Mouse (Mus musculus): Measurements from ENCODE around the gene Hoxd12. TPM values are rescaled to one million over a fixed set of nuclear protein-coding genes. Genes with fewer than 3 reads are reported as not detected.

Hoxd12 gene
- total RNA-seq, 2 experiments from 2014 or later: not detected

- Histone ChIP-seq H3K4me3 (no peak overlapping the region), H3K27ac (no peak overlapping the region)
- TF ChIP-seq CTCF (IDR thresholded peaks at IDR 0.05): no peak
- intact Hi-C loops (cut with DNase I): no loop called here
- no peak for DNase-seq (ENCODE audit: extremely low spot score in 1 of 2, low spot score in 2 of 2)
Observed at GRCm38 (mm10) chr2:74667191-74667841, 7.5 kb upstream of the Hoxd12 start.

GRCm38 (mm10) chr2:74667842-74668357, 6.9 kb upstream of the Hoxd12 start, which contains the start of gene Hoxd13:
Gene Hoxd13, plus strand, starts transcription at chr2:74668310.
- Histone ChIP-seq H3K27ac (no peak within 1 kb of the TSS), H3K4me3 (no peak within 1 kb of the TSS)
- no peak for DNase-seq (ENCODE audit: extremely low spot score in 1 of 2, low spot score in 2 of 2)
- intact Hi-C loops (cut with DNase I): no loop called here
- no peak for TF ChIP-seq CTCF (IDR thresholded peaks at IDR 0.05)

- H3K27ac ChIP-seq: no peak overlapping the region
- DNase-seq (ENCODE audit: extremely low spot score in 1 of 2, low spot score in 2 of 2): no peak
- no peak for TF ChIP-seq CTCF (IDR thresholded peaks at IDR 0.05)
- no peak overlapping the region for H3K4me3 ChIP-seq
- intact Hi-C loops (cut with DNase I): no loop called here
Observed at GRCm38 (mm10) chr2:74668370-74669229, 6.2 kb upstream of the Hoxd12 start.

- intact Hi-C loops (cut with DNase I): no loop called here
- no peak for TF ChIP-seq CTCF (IDR thresholded peaks at IDR 0.05)
- H3K4me3 ChIP-seq: no peak overlapping the region
- no peak overlapping the region for H3K27ac ChIP-seq
- DNase-seq (ENCODE audit: extremely low spot score in 1 of 2, low spot score in 2 of 2): no peak
Observed at GRCm38 (mm10) chr2:74669230-74669578, 5.6 kb upstream of the Hoxd12 start.

GRCm38 (mm10) chr2:74669650-74670235, 5.1 kb upstream of the Hoxd12 start:
- intact Hi-C loops (cut with DNase I): no loop called here
- no peak overlapping the region for H3K27ac ChIP-seq
- no peak for DNase-seq (ENCODE audit: extremely low spot score in 1 of 2, low spot score in 2 of 2)
- H3K4me3 ChIP-seq: no peak overlapping the region
- no peak for TF ChIP-seq CTCF (IDR thresholded peaks at IDR 0.05)

GRCm38 (mm10) chr2:74670632-74671188, 4.1 kb upstream of the Hoxd12 start:
- Histone ChIP-seq H3K4me3 (no peak overlapping the region), H3K27ac (no peak overlapping the region)
- DNase-seq (ENCODE audit: extremely low spot score in 1 of 2, low spot score in 2 of 2): no peak
- TF ChIP-seq CTCF (IDR thresholded peaks at IDR 0.05): no peak
- intact Hi-C loops (cut with DNase I): no loop called here

- no peak for TF ChIP-seq CTCF (IDR thresholded peaks at IDR 0.05)
- intact Hi-C loops (cut with DNase I): no loop called here
- Histone ChIP-seq H3K27ac (no peak overlapping the region), H3K4me3 (no peak overlapping the region)
- DNase-seq (ENCODE audit: extremely low spot score in 1 of 2, low spot score in 2 of 2): no peak
Observed at GRCm38 (mm10) chr2:74671847-74672246, 3.0 kb upstream of the Hoxd12 start.

- peak; percentile 61 for TF ChIP-seq CTCF (IDR thresholded peaks at IDR 0.05)
- no peak for DNase-seq (ENCODE audit: extremely low spot score in 1 of 2, low spot score in 2 of 2)
Observed at GRCm38 (mm10) chr2:74672481-74673362, 2.1 kb upstream of the Hoxd12 start.

GRCm38 (mm10) chr2:74673835-74674425, 883 bp upstream of the Hoxd12 start:
- intact Hi-C loops (cut with DNase I): no loop called here
- Histone ChIP-seq H3K4me3 (no peak overlapping the region), H3K27ac (no peak overlapping the region)
- no peak for DNase-seq (ENCODE audit: extremely low spot score in 1 of 2, low spot score in 2 of 2)
- TF ChIP-seq CTCF (IDR thresholded peaks at IDR 0.05): no peak

More at GRCm38 (mm10) chr2:74672481-74673362, 2.1 kb upstream of the Hoxd12 start:
- H3K27ac ChIP-seq: no peak overlapping the region
- intact Hi-C loops (cut with DNase I): no loop called here
- H3K4me3 ChIP-seq: no peak overlapping the region

- Histone ChIP-seq H3K4me3 (no peak overlapping the region), H3K27ac (no peak overlapping the region)
- intact Hi-C loops (cut with DNase I): no loop called here
- TF ChIP-seq CTCF (IDR thresholded peaks at IDR 0.05): no peak
- DNase-seq (ENCODE audit: extremely low spot score in 1 of 2, low spot score in 2 of 2): no peak
Observed at GRCm38 (mm10) chr2:74675666-74676282, 961 bp downstream of the Hoxd12 start.

Data from left cerebral cortex, adult 2 months (tissue).